Mouse (Mus musculus) left cerebral cortex, adult 9 months (tissue): ENCODE measurements at regions not wholly inside any gene's neighbourhood (a gene's known extent, or its start where the extent isn't known, plus 50 kb on each side); places are given as distances from the start of the nearest gene placed in this dataset.

Experiments
- DNase-seq, 2 experiments: peaks; one replicate each; pipeline ENCODE4 v3.0.0; 2022; ENCODE audit warnings: low spot score in 2 of 2

GRCm38 (mm10) chr3:37881016-37881415, 156.7 kb upstream of the Gm5148 start:
- no peak for DNase-seq

- no peak for DNase-seq
Observed at GRCm38 (mm10) chr3:37879056-37879455, 154.8 kb upstream of the Gm5148 start.

- DNase-seq: no peak
Observed at GRCm38 (mm10) chr3:37876016-37876765, 151.9 kb upstream of the Gm5148 start.

GRCm38 (mm10) chr3:37875331-37876015, 151.2 kb upstream of the Gm5148 start:
- DNase-seq: no peak

GRCm38 (mm10) chr3:37874864-37875263, 150.6 kb upstream of the Gm5148 start:
- DNase-seq: no peak

- DNase-seq: no peak
Observed at GRCm38 (mm10) chr3:37874346-37874745, 150.1 kb upstream of the Gm5148 start.

- DNase-seq: no peak
Observed at GRCm38 (mm10) chr3:37872329-37872728, 148.0 kb upstream of the Gm5148 start.

- no peak for DNase-seq
Observed at GRCm38 (mm10) chr3:37871076-37871475, 146.8 kb upstream of the Gm5148 start.

- DNase-seq: no peak
Observed at GRCm38 (mm10) chr3:37868454-37868853, 144.2 kb upstream of the Gm5148 start.

GRCm38 (mm10) chr3:37862756-37863155, 138.5 kb upstream of the Gm5148 start:
- DNase-seq: no peak

GRCm38 (mm10) chr3:37860715-37861461, 136.6 kb upstream of the Gm5148 start:
- no peak for DNase-seq

GRCm38 (mm10) chr3:37860034-37860714, 135.9 kb upstream of the Gm5148 start:
- DNase-seq: no peak

- no peak for DNase-seq
Observed at GRCm38 (mm10) chr3:37858624-37859302, 134.5 kb upstream of the Gm5148 start.

GRCm38 (mm10) chr3:37846191-37847003, 122.1 kb upstream of the Gm5148 start:
- DNase-seq: no peak

- DNase-seq: no peak
Observed at GRCm38 (mm10) chr3:37845313-37846023, 121.2 kb upstream of the Gm5148 start.

GRCm38 (mm10) chr3:37844731-37845312, 120.5 kb upstream of the Gm5148 start:
- no peak for DNase-seq

- DNase-seq: no peak
Observed at GRCm38 (mm10) chr3:37842289-37842688, 118.0 kb upstream of the Gm5148 start.

GRCm38 (mm10) chr3:37838896-37839295, 114.6 kb upstream of the Gm5148 start:
- DNase-seq: no peak

- DNase-seq: no peak
Observed at GRCm38 (mm10) chr3:37836749-37837148, 112.5 kb upstream of the Gm5148 start.

- no peak for DNase-seq
Observed at GRCm38 (mm10) chr3:37835687-37836086, 111.4 kb upstream of the Gm5148 start.
